Mouse (Mus musculus) frontal cortex, postnatal 36 days (tissue): Measurements from ENCODE around the gene Adgra1.
A peak's percentile ranks its signal among the peaks of the same experiment; 100 is the strongest.

ENCODE experiments used
- DNase-seq, 2 experiments: peaks; one replicate each; pipeline ENCODE4 v3.0.0; 2022; ENCODE audit warnings: low spot score in 2 of 2

The Adgra1 gene

GRCm38 (mm10) chr7:139834036-139834435, at the start of gene Adgra1:
TSS of gene Adgra1 (plus strand) at chr7:139834174.
- DNase-seq, result peak; percentile 90 to 93

DNA sequence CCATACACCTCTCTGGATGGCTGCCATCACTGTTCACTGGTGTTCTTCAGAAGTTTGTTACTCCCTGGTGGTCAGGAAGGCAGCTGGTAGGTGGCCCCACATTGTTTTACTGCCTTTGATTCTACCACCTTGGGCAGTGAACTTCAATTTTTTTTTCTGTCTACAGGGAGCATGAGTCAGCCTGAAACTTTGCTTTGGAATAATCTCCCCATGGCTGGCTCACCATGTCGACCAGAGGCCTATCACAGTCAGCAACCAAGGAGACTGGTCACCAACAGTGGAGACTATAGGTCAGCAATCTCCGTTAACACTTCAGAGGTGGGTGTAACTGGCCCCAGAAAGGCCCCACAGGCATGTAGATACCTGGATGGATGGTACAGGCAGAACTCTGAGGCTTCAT, 46.6 kb upstream of the Adgra1 start:
- no peak for DNase-seq

GRCm38 (mm10) chr7:139788927-139789326, 45.0 kb upstream of the Adgra1 start:
- no peak for DNase-seq

- no peak for DNase-seq
Measured at GRCm38 (mm10) chr7:139789718-139790117, 44.3 kb upstream of the Adgra1 start.

- peak; percentile 35 to 64 for DNase-seq
Measured at GRCm38 (mm10) chr7:139791601-139792000, 42.4 kb upstream of the Adgra1 start.

- DNase-seq, result no peak
Measured at GRCm38 (mm10) chr7:139795004-139795605, 38.9 kb upstream of the Adgra1 start.

DNA sequence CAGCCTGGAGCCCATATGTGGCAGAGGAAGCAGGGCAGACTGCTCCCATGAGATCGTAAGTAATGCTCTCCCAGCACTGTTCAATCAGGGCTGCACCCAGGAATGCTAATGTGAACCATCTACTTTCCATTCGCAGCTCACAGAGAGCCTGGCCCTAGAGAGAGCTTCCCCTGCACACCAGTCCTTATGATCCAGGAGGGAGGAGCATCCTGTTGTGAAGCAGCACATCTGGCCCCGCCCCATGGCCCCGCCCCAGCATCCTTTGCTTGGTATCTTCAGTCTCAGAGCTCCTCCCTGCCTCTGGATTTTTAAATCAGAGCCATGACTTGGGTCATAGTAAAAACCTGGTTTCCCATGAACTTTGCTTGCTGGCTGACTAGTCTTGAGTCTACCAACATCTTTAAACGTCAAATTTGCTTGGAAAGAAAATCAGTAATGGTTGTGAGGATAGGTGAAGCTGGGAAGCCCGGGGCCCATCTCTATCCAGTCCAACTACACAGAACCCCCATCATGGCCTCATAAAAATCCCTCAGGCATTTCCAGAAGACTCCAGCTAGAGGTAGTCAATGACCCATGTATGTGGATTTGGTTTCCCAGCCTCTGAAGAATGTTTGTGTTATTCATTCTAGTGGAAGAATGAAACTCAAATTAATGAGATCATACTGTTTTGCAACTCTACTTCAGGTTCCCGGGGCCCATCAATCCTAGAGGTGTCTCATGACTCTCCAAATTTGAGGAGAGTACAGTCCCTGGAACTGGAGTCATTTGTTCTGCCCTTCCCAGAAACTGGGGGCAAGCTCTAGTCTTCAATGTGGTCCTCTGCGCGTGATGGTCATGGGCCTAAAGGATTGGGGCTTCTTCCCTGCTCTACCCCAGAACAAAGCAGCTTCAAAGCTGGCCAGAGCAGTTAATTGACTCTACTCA, 36.5 kb upstream of the Adgra1 start:
- no peak for DNase-seq

- DNase-seq, result peak; percentile 36 to 40
Measured at GRCm38 (mm10) chr7:139806175-139806601, 27.8 kb upstream of the Adgra1 start.

- no peak for DNase-seq
Measured at GRCm38 (mm10) chr7:139810036-139810435, 23.9 kb upstream of the Adgra1 start.

DNA sequence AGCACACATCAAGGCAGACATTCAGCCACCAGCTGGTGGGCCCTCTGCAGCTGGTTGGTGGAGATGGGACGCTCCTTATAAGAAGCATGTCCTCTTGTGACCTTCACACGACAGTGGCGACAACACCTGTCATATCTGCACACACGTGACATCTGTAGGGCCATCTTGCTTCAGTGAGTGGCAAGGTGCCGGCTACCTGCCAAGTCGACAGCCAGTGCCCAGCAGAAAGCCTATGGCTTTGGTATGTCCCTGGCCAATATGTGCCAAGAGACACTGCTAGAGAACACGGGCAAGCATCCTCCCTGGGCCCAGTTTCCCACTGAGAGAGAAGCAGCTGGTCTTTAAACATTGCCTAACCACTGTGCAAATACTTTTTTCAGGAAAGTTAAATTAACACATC, 22.3 kb upstream of the Adgra1 start:
- DNase-seq, result no peak

DNA sequence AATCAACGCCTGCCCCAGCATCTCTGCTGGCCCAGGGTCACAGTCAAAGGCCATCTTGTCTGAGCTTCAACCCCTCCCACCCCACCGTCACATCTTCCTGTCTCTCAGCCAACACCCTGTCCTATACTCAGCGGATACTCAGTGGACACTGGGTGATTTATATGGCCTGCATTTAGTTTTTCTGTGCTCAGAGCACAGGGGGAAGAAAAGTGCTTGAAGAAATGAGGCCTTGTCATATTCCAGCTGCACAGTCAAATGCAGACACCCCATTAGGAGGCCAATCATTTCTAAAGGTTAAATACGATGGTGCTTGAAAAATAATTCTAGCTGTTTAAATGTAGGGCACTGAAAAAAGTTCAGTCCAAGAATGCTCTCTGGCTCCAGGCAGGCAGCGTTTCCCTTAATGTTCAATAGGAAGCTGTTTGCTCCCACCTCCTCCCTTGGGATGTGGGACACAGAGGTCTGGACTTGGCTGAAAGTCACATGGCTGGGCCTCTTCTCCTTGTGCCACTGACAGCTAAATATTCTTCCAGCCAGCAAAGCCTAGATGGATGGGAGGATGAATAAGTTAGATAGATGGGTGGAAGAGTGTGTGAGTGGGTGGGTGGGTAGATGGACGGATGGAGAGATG, 20.3 kb upstream of the Adgra1 start:
- no peak for DNase-seq

GRCm38 (mm10) chr7:139822301-139823010, 11.5 kb upstream of the Adgra1 start:
- DNase-seq, result peak in 1 of 2 experiments; percentile 40

DNA sequence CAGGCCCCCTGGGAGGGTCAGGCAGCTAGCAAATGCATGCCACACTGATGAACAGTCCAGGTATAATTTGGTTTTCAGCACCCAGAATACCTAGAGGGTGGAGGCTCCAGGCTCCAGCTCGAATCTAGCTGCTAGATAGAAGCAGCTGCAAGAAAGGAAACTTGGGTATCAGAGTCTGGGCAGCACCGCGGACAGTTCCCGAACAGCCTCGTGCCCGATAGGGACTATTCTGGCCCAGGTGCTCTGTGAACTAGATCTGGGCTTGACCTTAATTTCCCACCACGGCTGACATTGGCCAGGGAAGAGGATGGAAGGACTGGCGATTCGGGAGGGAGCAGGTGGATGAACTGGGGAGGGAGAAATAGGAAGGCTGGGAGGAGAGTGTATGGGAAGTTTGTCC, 6.3 kb upstream of the Adgra1 start:
- no peak for DNase-seq

DNA sequence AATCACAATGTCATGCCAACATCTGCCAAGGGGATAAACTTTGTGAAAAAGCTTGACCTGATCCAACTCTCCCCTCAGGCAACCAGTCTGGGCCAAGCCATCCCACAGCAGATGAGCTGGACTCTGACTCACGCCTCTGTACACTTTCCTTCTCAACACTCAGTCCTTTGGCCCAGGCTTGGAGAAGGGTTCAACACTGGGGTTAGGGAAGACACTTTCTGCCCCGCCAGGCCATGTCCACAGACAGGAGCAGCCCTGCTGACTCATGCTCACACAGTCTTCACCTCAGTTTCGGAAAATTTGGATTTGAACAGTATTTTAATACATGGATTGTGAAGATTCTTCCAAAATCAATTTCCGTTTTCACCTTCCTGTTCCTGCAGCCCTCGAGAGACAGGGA, 442 bp upstream of the Adgra1 start:
- no peak for DNase-seq

DNA sequence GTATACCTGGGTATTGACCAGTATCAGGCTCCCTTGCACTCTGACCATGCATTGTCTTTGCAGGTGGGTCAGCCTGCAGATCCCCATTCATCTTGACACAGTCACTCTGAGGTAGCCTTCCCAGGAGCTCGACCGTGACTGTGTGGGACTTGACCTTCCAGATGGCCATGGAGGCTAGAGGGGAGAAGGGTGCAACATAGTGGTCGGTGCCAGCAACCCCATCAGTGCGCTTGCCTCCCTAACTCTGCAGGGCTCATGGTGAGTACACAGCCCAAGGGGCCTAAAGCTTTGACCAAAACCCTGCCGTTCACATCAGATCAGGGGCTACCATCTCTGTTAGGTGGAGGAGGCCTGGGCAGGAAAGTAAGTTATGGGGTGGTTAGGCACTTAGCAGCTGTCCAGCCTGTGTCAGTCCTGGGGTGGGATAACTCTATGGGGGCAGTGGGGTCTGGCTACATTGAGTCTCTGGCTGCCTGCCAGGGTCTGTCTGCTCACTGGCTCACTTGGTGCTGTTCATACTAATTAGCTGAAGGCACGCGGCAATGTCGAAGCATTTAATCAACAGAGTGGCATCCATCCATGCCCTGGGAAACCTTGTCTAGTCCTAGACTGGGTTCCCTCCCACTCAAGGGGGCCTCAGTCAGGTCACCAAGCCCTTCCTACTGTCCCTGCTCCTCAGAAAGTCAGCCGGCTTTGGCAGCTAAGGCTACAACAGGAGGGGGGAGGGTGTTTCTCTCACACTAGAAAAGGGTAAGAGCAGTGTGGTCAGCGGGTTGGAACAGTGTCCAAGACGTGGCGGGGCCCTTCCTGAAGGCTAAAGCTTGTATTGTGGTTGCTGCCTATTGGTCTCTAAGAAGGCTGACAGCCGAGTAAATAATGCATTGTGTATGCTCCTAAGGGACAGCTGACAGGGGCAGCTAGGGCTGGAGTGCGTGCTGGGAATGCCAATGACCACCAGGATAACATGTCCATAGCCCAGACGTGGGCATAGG, 1.5 kb downstream of the Adgra1 start:
- DNase-seq, result no peak

- no peak for DNase-seq
Measured at GRCm38 (mm10) chr7:139840443-139841168, 6.6 kb downstream of the Adgra1 start.

- DNase-seq, result no peak
Measured at GRCm38 (mm10) chr7:139842397-139842796, 8.4 kb downstream of the Adgra1 start.

DNA sequence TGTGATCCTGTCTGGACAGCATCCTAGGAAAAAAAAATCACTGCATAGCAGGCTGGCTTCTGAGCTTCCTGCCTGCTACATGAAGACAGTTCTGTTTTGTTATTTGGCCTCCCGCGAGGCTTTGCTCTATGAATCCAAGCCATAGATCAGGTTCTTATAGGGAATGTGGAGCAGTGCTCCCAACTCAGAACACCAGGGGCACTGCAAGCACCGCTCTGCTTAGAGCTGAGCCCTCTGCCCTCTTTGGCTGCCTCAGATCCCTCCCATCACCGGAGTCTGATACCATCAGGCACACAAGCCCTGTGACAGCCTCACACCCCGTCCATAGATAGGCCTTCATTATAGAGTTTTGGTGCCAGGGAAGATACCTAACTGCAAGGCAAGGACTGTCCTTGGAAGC, 9.2 kb downstream of the Adgra1 start:
- DNase-seq, result no peak

DNA sequence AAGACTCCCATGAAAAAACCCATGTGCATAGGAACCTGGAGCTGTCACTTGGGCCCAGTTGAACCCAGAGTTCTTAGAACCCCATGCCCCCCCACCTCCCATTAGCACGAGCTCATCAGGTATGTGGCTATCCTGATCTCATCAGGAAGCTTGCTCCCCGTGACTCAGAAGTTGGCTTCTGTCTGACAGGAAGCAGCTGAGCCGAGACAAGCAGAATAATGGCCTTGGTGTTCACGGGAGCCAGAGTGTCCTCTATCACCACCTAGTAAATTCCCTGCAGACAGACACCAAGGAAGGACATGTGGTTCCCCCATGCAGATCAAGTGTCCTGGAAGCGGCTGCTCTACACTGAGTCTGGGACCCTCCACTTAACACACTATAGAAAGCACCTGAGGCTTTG, 9.8 kb downstream of the Adgra1 start:
- no peak for DNase-seq

GRCm38 (mm10) chr7:139845101-139845500, 11.1 kb downstream of the Adgra1 start:
- DNase-seq, result no peak
